Mouse (Mus musculus): Measurements from ENCODE around the gene Vmn1r34.
"Not testable (repeated sequence)": the region's sequence is repeated elsewhere in the genome, so short reads cannot be mapped to it uniquely, and the experiment has no call there.

Vmn1r34 gene

DNA sequence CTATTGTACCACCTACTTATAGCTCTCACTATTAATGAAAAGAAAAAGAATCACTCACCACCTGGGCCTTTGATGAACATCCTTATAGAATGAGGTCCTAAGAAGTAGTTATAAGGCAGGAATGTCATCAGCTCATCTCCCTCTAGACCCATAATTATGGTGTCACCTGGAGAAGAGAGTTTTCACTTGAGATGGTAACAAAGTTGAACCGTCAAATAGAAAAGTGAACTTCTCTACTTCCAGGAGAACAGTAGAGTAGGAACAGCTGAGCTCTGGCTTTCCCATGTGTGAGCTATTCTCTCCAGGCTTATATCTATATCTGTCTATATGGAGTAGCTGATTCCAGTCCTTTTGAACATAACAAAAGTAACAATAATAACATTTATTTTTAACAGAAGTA is at the start of gene Vmn1r34:
Gene Vmn1r34, minus strand, starts transcription at position 101 of the 400 bp plus-strand sequence.
- DNase-seq = no peak

GRCm38 (mm10) chr6:66685806-66686205 is 42.1 kb upstream of the Vmn1r34 start, which contains the start of gene Vmn1r35:
Gene Vmn1r35 (minus strand): TSS chr6:66685906.
- no peak for DNase-seq

- DNase-seq = not testable (repeated sequence)
Observed at GRCm38 (mm10) chr6:66618182-66618581, 25.5 kb downstream of the Vmn1r34 start, which contains the start of gene Vmn1r33. Gene Vmn1r33 (minus strand): TSS chr6:66618282.

GRCm38 (mm10) chr6:66595804-66596203 is 47.9 kb downstream of the Vmn1r34 start:
- DNase-seq = no peak
